Mouse (Mus musculus): ENCODE data around the gene Gm42791. TPM values are rescaled to one million over a fixed set of nuclear protein-coding genes. Genes with fewer than 3 reads are reported as not detected.

Gm42791 gene
- total RNA-seq, 2 experiments from 2014 or later, result 2.1 to 5.3 TPM

DNA sequence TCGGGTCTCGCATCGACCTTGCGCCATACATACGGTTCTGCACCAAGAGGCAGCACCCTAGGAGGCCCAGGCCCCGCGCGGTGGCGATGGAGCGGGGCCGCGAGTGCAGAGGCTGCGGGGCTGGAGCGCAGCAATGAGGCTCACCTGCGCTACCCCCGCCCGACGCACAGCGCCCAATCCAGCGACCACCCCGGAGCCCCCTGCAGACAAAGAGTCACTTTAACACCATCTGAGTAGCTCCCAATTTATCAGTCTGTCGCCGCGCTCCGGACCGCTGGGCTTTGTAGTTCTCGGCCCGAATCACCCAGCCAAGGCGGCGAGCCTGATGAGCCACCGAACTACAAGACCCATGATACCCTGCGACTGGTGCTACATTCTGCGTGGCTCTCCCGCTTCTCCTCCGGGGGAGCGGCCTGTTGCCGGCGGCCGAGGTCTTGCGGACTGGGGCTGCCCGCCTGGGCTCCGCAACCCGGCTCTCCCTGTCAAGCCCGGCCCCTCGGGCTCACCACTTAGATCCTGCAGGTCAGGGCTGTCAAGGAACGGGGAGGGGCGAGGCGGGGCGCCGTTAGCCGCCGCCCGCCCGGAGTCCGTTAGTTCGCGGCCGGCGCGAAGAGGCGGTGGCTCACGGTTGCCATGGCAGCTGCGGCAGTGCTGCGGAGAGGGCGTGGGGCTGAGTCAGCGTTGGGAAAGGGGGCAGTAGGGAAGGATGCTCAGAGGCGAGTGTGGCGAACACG lies 66.4 kb downstream of the Gm42791 start:
- peak; percentile 95 for DNase-seq (ENCODE audit: low spot score)

DNA sequence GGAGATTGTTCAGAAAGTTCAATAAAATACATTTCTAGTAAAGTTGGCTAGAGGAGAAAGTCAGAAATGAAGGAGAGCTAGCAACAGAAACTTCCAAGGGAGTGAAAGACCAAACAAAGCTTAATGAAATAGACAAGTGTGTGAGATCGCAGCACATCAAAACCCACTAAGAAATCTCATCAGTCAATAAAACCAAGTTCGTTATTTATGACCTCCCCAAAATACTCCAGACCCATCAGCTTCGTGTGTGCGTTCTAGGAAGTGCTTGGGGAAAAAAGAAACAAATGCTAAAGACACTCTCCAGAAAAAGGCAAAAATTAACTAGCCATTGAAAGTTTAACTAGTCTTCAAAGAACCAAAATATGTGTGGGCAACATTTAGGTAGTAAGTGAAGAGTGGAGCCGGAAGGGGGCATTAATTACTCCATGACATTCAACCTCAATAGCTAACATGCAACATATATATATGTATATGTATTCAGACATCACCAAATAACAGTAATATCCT lies 67.2 kb downstream of the Gm42791 start:
- DNase-seq (ENCODE audit: low spot score), result no peak

DNA sequence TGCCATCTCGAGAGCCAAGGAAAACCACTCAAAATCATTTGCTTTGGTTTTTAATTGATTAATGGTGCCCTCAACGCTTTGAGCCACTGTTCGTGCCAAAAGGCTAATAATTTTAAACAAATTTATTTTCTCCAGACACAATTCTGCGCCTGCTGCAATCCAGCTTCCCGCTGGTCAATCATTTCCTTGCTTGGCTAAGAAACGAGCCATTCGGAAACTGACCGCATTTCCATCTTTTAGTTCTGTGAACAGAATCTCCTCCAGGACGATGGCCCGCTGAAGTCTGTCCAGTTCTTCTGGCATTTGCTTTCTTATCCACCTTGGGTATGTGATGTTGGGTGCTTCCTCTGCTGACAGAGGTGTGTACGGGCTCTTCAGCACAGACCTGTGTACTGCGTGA lies 70.4 kb downstream of the Gm42791 start:
- no peak for DNase-seq (ENCODE audit: low spot score)

DNA sequence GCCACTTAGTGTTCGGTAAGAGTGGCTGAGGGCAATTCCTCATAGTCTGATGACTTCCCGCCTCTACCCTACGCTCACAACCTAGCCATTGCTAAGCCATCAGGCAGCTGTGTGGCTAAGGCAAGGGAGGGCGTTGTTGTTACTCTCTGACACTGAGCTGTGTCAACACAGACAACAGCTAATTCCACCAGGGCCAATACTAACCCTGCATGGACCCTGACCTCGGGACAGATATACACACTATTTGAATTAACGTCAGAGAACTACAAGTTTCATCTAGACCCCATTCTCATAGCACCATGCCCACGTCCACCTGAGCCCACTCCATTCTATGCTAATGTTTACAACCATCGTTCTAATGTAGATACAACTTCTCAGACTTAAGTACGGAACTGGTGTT lies 70.9 kb downstream of the Gm42791 start:
- no peak for DNase-seq (ENCODE audit: low spot score)

DNA sequence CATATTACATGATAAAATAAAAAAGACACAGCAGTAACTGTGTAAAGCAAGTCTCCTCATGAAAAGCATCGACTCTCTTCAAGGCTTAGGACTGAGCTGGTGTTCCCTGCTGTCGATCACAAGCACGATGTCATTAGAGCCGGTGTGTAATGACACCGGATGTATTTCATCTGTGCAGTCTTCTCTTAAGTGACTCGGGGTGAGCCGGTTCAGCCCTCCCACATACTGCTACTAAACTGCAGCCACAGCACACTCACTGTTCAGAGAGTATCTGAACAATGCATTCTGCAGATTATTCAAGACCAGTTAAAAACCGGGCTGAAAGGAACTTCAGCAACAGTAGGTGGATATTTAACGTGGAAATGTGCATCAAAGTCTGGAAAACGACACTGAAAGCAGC lies 71.5 kb downstream of the Gm42791 start:
- DNase-seq (ENCODE audit: low spot score), result no peak

DNA sequence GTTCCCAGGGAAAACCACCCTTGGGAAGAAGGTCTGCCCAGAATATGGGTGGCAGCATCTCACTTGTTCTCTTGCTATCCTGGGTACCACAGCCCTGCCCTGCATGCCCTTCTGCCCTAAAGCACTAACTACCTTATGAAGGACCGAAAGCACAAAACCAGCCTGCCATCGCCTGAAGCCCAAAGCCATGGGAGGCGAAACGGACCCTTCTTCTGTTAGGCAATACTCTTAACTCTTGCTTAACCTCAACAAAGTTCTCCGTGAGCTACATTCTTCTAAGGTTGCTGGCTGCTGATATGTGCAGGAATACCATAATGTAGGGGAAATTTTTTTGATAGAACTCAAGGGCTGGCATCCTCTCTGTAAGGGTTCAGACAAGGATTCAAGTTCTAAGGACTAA lies 72.2 kb downstream of the Gm42791 start:
- DNase-seq (ENCODE audit: low spot score), result no peak

DNA sequence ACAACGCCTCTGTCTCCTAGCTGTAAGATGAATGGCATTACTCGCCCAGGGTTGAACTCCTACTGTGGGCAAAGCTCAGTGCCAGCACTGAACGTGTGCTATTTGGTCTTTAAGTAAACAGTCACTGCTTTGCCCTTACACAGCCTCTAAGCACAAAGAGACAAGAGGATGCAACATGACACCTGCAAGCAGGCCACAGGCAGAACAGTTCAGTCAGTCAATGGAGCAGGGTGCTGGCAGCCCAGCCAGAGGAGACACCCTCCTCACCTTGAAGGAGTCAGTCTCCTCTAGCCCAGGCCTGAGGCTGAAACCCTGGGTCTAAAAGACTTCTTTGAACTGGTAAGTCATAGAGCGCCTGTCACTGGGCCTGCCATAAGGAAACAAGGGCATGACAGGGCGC lies 76.9 kb downstream of the Gm42791 start:
- DNase-seq (ENCODE audit: low spot score), result no peak

DNA sequence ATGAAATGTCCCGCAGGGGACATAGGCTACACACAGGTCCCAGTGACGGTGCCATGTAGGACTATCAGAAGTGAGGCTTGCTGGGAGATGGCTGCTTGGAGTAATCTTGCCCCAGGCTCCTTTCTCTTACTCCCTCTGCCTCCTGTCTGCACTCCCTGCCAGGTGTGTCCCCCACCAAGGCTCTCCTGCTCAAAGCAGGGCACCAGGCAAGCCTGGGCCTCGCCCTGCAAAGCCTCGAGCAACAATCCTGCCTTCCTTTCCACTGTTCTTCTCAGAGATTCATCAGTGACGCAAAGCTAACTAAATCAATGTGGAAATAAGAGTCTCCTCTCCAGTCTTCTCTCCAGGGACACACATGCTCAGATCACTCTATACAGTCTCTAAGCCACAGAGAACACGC lies 78.2 kb downstream of the Gm42791 start:
- DNase-seq (ENCODE audit: low spot score), result no peak

DNA sequence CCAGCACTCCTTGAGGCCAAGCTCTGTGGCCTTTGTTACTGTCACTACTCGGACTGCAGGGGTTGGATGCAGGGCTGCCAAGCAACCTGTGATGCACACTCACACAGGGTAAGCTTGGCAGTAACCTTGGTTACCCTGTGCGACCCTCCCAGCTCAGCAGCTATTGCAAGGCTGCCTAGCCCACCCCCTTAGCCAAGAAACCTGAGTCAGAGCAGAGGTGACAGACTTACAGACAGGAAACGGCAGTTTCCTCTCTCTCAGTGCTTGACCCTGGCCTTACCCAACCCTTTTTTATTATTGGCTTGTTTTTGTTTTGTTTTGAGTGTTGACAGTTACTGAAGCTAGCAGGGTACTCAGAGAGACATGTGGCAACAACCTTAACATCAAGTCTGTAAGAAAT lies 82.7 kb downstream of the Gm42791 start:
- DNase-seq (ENCODE audit: low spot score), result no peak

DNA sequence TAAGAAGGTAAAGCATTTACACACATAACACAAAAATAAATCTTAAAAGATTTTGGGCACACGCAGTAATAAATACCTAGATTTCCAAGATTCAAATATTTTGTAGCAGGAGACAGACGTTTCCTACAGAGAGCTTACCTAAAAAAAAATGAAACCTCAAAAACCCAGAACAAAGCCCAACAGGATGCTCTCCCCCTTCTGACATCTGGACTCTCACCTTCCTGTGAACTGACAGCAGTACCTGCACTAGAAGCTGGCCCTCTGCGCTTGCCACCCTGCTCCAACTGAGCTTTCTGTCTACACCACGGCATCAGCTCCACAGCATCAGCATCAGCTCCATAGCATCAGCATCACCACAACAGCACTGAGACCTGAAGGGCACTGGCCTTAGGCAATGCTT lies 84.9 kb downstream of the Gm42791 start:
- DNase-seq (ENCODE audit: low spot score), result no peak

DNA sequence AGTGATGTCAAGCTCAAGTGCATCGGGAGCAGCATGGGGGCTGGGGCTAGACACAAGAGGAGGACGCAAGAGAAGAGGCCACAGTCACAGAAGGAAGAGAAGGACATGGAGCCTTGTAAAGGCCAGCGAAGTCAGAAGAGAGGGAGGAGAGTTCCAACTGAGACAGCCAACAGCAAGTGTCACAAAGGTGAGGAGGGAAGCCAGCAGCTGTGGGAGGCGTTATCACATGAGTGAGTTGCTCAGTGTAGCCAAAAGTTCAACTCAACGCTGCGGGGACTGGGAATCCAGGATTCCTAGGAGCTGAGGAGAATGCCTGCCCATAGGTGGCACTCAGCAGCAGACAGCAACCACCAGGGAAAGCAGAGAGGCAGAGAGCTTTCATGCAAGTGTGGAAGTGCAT lies 85.5 kb downstream of the Gm42791 start:
- peak; percentile 12 for DNase-seq (ENCODE audit: low spot score)

DNA sequence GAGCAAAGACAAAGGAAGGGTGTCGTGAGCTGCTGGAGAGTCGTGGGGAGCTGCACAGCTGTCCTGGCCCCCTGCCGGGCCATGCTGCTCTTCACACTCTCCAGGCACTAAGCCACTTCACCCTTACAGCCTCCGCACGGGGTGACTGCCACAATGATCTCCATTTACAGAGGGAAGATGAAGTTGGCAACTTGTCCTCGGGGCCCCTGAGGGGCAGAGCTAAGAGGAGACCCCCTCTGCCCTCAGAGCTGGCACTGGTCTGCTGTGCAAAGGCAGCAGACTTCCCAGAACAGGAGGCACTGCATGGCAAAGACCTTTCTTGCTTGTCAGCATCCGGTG lies 85.9 kb downstream of the Gm42791 start:
- DNase-seq (ENCODE audit: low spot score), result no peak

DNA sequence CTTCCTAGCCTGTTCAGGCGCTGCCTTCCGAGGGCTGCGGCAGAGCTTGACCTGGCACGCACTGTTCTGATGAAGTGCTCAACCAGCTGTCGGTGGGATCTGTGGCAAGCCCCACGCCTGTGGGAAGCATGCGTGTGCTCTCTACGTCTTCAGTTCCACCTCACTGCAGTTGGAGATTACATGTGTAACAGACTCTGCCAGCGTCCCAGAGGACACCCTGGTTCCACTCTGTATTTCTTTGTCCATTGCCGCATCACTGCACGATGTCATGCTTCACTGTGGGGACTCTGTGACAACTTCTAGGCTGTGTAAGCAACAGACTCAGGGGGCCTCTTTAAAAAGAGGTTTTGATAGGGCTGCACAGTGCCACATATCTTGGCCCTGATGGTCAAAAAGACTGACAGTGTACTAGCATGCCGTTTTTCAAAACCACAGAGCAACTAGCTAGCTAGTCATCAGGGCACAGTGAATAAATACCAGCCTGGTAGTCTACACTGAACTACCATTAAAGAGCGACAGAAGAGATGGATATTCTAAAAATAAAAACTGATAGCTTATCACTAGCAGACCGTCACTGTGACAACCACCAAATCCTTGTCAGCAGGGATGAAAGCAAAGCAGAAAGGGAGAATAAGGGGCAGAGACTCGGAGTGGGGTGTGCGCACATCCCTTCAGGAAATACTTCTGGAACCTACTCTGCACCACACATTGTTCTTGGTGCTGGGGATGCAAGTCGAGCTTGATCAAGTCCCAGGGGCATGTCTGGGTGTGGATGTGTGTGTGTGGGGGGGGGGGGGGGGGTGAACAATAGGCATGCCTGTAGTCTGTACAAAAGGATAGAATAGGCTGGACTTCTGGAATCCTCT lies 86.5 kb downstream of the Gm42791 start:
- DNase-seq (ENCODE audit: low spot score), result no peak

DNA sequence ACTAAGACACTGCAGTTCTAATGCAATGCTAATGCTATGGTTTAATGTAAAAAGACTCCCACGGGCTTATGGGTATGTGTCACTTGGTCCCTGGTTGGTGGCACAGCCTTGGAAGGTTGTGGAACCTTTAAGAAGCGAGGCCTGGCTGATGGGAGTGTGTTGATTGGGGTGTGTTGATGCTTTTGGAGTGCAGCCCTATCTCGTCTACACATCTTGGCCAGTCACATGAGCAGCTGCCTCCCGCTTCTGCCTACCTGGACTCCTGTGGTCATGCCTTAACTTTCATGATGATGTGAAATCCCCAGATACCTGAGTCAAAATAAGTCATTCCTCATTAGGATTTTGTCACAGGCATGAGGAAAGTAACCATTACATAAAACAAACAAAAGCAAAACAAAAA lies 88.6 kb downstream of the Gm42791 start:
- DNase-seq (ENCODE audit: low spot score), result no peak

DNA sequence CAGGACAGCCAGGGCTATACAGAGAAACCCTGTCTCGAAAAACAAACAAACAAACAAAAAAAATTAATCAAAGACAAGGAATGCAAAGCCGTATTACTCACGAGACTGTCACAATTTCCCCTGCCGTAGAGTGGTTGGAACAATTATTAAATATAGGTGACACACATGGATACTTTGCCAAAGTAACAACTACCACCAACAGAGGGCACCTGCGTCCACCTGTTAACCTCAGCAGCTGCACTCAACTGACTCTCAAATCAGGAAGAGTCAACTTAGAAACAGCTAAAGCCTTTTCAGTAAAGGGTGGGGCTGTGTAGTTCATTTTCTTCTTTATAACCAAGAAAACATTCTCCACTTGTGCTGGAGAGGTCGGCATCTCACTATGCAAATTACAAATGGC lies 90.1 kb downstream of the Gm42791 start:
- peak; percentile 29 for DNase-seq (ENCODE audit: low spot score)

DNA sequence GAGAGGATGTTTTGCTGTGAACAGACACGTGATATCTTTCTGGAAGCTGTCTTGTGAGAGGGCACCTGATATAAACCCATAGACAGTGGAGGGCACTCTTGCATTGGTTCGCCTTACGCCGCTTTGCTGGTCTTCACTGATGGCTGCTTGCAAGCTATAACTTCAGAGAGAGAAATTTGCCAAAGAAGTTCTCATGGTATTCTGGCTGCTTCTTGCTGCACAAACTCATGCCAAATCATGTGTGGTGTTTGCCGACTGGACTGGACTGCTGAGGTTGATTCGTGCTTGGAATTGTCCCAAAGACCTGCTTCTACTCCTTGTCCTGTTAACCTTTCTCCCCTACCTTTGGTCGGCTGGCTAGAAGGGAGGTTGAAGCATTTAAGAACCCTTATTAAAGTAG lies 95.6 kb downstream of the Gm42791 start:
- DNase-seq (ENCODE audit: low spot score), result no peak

DNA sequence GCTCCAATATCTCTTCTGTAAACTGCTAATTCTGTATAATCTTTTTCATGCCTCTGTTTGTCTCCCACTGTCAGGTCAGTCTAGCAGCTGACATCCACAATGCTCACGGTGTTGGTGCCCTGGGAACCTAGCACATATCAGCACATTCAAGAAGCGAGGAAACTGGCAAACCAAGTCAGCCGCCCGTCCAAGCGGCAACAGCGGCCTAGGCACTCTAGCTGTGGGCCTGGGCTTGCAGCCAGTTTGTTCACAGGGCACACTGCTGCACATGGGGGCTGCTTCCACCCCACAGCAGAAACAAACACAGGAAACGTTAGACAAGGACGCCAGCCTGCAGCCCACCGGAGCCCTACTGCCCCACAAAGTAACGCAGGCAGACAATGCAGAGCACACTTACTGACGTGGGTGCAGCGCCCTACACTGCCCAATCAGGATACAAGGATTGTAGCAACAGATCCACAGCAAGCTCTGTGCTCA lies 97.0 kb downstream of the Gm42791 start:
- no peak for DNase-seq (ENCODE audit: low spot score)

DNA sequence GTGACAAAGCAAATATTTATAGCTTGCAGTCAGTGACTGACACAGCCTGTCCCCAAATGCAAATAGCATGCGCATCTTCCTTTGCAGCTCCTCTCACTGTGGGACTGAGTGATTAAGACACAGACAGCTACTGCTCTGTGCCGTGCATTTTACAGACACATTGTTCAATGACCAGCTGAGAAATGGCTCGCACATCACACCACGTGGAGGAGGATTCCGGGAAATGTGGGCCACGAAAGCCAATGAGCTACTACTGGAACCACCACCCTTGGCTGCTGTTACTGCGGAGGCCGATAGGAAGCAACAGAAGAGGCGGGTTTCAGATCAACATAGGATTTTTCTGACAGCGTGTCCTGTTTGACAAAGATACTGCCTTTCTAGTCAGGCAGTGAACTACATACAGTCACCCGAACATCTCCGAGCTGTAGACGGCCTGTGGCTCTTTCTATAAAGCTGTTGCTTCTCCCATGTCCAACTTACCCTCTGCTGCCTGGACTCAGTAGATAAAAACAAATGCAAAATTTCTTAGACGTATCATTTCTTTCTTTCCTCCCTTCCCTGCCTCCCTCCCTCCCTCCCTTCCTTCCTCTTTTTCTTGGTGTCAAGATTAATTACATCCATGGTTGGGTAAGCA lies 97.8 kb downstream of the Gm42791 start:
- DNase-seq (ENCODE audit: low spot score), result no peak

DNA sequence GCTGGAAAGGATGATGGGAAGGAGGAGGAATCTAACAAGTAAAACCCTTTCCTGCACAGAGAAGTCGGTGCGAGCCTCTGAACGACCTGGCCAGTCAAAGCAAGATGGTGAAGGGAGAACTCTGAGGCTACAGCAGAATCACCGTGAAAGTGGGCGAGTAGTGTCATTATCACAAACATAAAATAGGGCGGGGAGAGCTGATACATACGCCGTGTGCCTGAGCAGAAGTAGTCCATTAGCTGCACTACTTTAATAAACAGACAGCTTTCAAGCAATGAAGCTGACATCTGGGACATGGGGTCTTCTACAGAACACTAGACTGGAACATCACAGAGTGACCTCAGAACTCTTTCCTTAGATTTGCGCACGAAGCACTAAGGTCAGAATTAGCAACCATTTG lies 98.4 kb downstream of the Gm42791 start:
- DNase-seq (ENCODE audit: low spot score), result no peak

DNA sequence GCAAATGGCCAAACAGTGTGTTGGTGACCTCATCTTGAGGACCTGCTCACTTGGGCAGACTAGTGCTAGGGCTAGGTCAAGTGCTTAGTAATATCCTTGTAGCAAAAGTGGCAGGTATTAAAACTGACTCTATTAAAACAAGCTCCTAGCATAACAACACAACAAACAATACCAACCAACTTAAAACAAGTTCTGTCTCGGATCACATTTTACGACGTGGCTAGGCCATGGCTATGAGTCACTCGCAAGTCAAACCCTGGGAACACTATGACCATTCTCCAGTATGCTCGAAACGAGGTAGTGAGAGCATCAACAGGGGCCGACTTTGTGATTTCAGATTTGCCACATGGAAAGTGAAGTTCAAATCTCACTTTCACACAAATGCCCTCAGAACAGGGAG lies 99.1 kb downstream of the Gm42791 start:
- no peak for DNase-seq (ENCODE audit: low spot score)

DNA sequence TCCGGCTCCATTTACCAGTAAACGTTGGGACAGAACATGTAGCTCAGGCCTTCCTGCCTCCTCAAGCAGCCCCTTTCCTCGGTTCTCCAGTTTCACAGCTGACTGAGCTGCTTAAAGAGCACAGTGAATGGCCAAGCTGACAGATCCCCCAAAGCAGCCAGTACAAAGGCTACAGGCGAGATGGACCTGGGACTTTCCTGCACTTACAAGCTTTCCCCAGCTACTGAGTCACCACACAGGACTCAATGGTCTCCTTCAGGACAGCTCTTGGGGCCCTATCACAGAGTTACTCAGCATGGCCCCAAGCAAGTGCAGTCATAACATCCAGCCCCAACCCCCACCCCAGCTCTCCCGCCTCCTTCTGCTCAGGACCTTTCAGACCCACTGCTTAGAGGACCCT lies 99.9 kb downstream of the Gm42791 start:
- DNase-seq (ENCODE audit: low spot score), result no peak

DNA sequence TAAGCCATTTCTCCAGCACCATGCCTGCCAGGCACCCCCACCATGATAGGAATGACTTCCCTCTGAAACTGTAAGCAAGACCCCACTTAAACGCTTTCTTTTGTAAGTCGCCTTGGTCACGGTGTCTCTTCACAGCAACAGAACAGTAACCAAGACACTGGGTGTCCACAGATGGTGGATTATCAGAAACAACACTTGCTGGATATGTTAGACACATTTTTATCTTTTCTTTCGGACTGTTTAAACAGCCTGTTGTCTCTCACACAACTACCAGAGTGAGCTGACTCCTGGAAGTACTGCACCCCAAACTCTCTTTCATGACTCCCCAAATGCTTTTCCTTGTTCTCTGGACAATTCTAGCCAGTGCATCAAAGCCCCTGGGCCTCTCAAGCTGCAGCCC lies 104.7 kb downstream of the Gm42791 start:
- no peak for DNase-seq (ENCODE audit: low spot score)

Measured in gastrocnemius, adult 18-20 months (tissue).